ENCODE assay signal across 8 mouse cellular contexts in genomic region chr11:20249296-20250110, GRCm38 (mm10). TPM values are rescaled to one million over a fixed set of nuclear protein-coding genes. Genes with fewer than 3 reads are reported as not detected.
DNase-seq lines count a peak whose midpoint lies in the region; ATAC-seq and TF ChIP-seq lines count a peak whose summit lies in the region.

Gene Cep68 (minus strand): TSS chr11:20249429.

- H3K4me2 ChIP-seq in embryonic facial prominence, embryonic 15.5 days (replicated peaks) = peak within 1 kb of the TSS; percentile 69
- H3K4me2 ChIP-seq in limb, embryonic 14.5 days (replicated peaks; ENCODE audit: low read depth, low read length, severe bottlenecking) = peak within 1 kb of the TSS; percentile 91
- H3K4me2 ChIP-seq in midbrain, postnatal 0 days (ENCODE audit: low read depth, low read length, poor library complexity, severe bottlenecking) = peak within 1 kb of the TSS; percentile 97

- H3K4me1 ChIP-seq in bone marrow, adult 2 months (ENCODE audit: control insufficient read depth, insufficient read depth, low read length) = peaks cover 2% of the 10 kb centered on the region
- H3K4me1 ChIP-seq in embryonic facial prominence, embryonic 15.5 days = peaks cover 36% of the 10 kb centered on the region
- H3K4me1 ChIP-seq in limb, embryonic 14.5 days (ENCODE audit: control insufficient read depth, insufficient read depth, low read length) = peaks cover 26% of the 10 kb centered on the region
- H3K4me1 ChIP-seq in midbrain, postnatal 0 days (ENCODE audit: insufficient read depth, low read length) = peaks cover 9% of the 10 kb centered on the region; the same call in 1 of the 2 replicates

- peak; percentile 95 for DNase-seq in 416B (ENCODE audit: low read depth)
- peak; percentile 96 for DNase-seq in heart, adult 8-10 months (ENCODE audit: low spot score)
- DNase-seq in kidney, adult 9 months = peak; percentile 97
- peak; percentile 96 for DNase-seq in limb, embryonic 14.5 days (ENCODE audit: low spot score)
- DNase-seq in midbrain, postnatal 0 days (ENCODE audit: low spot score) = peak; percentile 98
- peak; percentile 90 for DNase-seq in spleen, postnatal 14 days (ENCODE audit: low spot score in 2 of 2)

- peak within 1 kb of the TSS; percentile 61 for H3K27ac ChIP-seq in bone marrow, adult 2 months (ENCODE audit: control insufficient read depth, insufficient read depth, low read depth, low read length, poor library complexity)
- peak within 1 kb of the TSS; percentile 88 for H3K27ac ChIP-seq in embryonic facial prominence, embryonic 15.5 days (replicated peaks)
- peak within 1 kb of the TSS; percentile 84 for H3K27ac ChIP-seq in limb, embryonic 14.5 days (replicated peaks; ENCODE audit: low read depth, low read length)
- H3K27ac ChIP-seq in midbrain, postnatal 0 days (ENCODE audit: low read depth, low read length) = peak within 1 kb of the TSS; percentile 88

- no peak for TF ChIP-seq CTCF in bone marrow, adult 2 months (IDR thresholded peaks at IDR 0.05; ENCODE audit: control insufficient read depth, insufficient read depth, low read length)
- peak; percentile 52 for TF ChIP-seq CTCF in midbrain, postnatal 0 days (IDR thresholded peaks at IDR 0.05)

- peak; percentile 49; the same call in 1 of the 2 replicates for TF ChIP-seq POLR2A in bone marrow, adult 2 months (IDR thresholded peaks at IDR 0.05; ENCODE audit: borderline replicate concordance, control insufficient read depth, low read depth, low read length)
- peak; percentile 78; the same call in 1 of the 2 replicates for TF ChIP-seq POLR2A in limb, embryonic 14.5 days (IDR thresholded peaks at IDR 0.05; ENCODE audit: borderline replicate concordance, extremely low read depth, insufficient read depth, insufficient read length)

- ATAC-seq in embryonic facial prominence, embryonic 15.5 days (ENCODE audit: insufficient number of reproducible peaks, low FRiP score, low TSS enrichment, low read depth) = peak; percentile 99
- peak; percentile 99 for ATAC-seq in limb, embryonic 14.5 days (ENCODE audit: low FRiP score, low read depth)
- peak; percentile 99 for ATAC-seq in midbrain, postnatal 0 days (ENCODE audit: low FRiP score)

- H3K9me3 ChIP-seq in embryonic facial prominence, embryonic 15.5 days (replicated peaks) = no peaks in the 10 kb centered on the region
- H3K9me3 ChIP-seq in limb, embryonic 14.5 days (ENCODE audit: control insufficient read depth, low read length) = no peaks in the 10 kb centered on the region
- no peaks in the 10 kb centered on the region for H3K9me3 ChIP-seq in midbrain, postnatal 0 days (ENCODE audit: low read length)

- H3K4me3 ChIP-seq in bone marrow, adult 2 months (replicated peaks; ENCODE audit: control insufficient read depth, low read depth, low read length) = peak within 1 kb of the TSS; percentile 94
- H3K4me3 ChIP-seq in embryonic facial prominence, embryonic 15.5 days (replicated peaks) = peak within 1 kb of the TSS; percentile 95
- peak within 1 kb of the TSS; percentile 83 for H3K4me3 ChIP-seq in limb, embryonic 14.5 days (replicated peaks; ENCODE audit: low read length)
- H3K4me3 ChIP-seq in midbrain, postnatal 0 days (ENCODE audit: low read depth, low read length) = peak within 1 kb of the TSS; percentile 94

- peak within 1 kb of the TSS; percentile 94 for H3K9ac ChIP-seq in embryonic facial prominence, embryonic 15.5 days
- peak within 1 kb of the TSS; percentile 89 for H3K9ac ChIP-seq in limb, embryonic 14.5 days (ENCODE audit: low read depth, low read length, severe bottlenecking)
- peak within 1 kb of the TSS; percentile 88 for H3K9ac ChIP-seq in midbrain, postnatal 0 days (replicated peaks; ENCODE audit: low read length, poor library complexity, severe bottlenecking)

- no peaks in the 10 kb centered on the region for H3K27me3 ChIP-seq in embryonic facial prominence, embryonic 15.5 days
- H3K27me3 ChIP-seq in limb, embryonic 14.5 days (ENCODE audit: control insufficient read depth, insufficient read depth, low read length) = no peaks in the 10 kb centered on the region
- no peaks in the 10 kb centered on the region for H3K27me3 ChIP-seq in midbrain, postnatal 0 days (ENCODE audit: insufficient read depth, low read length)

- H3K36me3 ChIP-seq in embryonic facial prominence, embryonic 15.5 days = 0 out of 2 replicates have a peak, but pooled peaks cover 3% of the 10 kb centered on the region
- H3K36me3 ChIP-seq in limb, embryonic 14.5 days (ENCODE audit: control insufficient read depth, insufficient read depth, low read length) = peaks cover 3% of the 10 kb centered on the region; the same call in 1 of the 2 replicates
- no peaks in the 10 kb centered on the region for H3K36me3 ChIP-seq in midbrain, postnatal 0 days (ENCODE audit: insufficient read depth, low read length)

- under 1% methylated on average over 59 of the region's 59 CpGs for WGBS in bone marrow, adult 2 months
- WGBS in embryonic facial prominence, embryonic 15.5 days = under 1% methylated on average over 59 of the region's 59 CpGs
- WGBS in limb, embryonic 14.5 days = under 1% methylated on average over 32 of the region's 59 CpGs
- WGBS in midbrain, postnatal 0 days = under 1% methylated on average over 48 of the region's 59 CpGs

RNA-seq across cellular contexts. Expression of gene Cep68, which starts in this region (rescaled TPM):
- polyA plus RNA-seq in bone marrow, adult 2 months (2011; ENCODE audit: insufficient read depth, insufficient read length, low replicate concordance, missing spikeins) = 5.0 and 6.8 TPM in 2 replicates
- polyA plus RNA-seq in embryonic facial prominence, embryonic 15.5 days (2015; fragmentation: Nextera tagmentation; extraction: Ambion mirVana) = 31.1 and 33.2 TPM in 2 replicates
- 10 to 100 TPM; 41.9 to 47.2 (median 43.2) TPM for total RNA-seq in heart, adult 8-10 months (2022)
- polyA plus RNA-seq in limb, embryonic 14.5 days (2012; rRNA removed) = 28.5 and 35.3 TPM in 2 replicates
- polyA plus RNA-seq in limb, embryonic 14.5 days (2014; fragmentation: Nextera tagmentation; extraction: Ambion mirVana) = 29.7 and 33.4 TPM in 2 replicates
- total RNA-seq in midbrain, postnatal 0 days (2014; rRNA removed) = 40.7 and 45.5 TPM in 2 replicates
- polyA plus RNA-seq in midbrain, postnatal 0 days (2015; fragmentation: Nextera tagmentation; extraction: Ambion mirVana) = 21.1 and 23.5 TPM in 2 replicates

Comparison
In these comparisons a context has a peak if more than half of its experiments do, and no peak if none do; other contexts are left out.
1. Peak in every context shown above with its lines: DNase-seq, ATAC-seq, H3K4me3 ChIP-seq and H3K27ac ChIP-seq.